Mouse (Mus musculus) C2C12 (cell line): ENCODE measurements around the gene Map3k14. TPM values are rescaled to one million over a fixed set of nuclear protein-coding genes. Genes with fewer than 3 reads are reported as not detected.

Experiments
- H3K27me3 ChIP-seq: one replicate; pipeline ENCODE4 v1.6.1; 2011; ENCODE audit not compliant: control insufficient read depth, insufficient read depth, insufficient read length
- H3K36me3 ChIP-seq: one replicate; pipeline ENCODE4 v1.6.1; 2011; ENCODE audit not compliant: control insufficient read depth, insufficient read depth
- H3K4me3 ChIP-seq: one replicate; pipeline ENCODE4 v1.5.1; 2011; ENCODE audit warnings: mild to moderate bottlenecking, control low read depth; ENCODE audit not compliant: poor library complexity, insufficient read depth, severe bottlenecking
- H3K79me2 ChIP-seq: one replicate; pipeline ENCODE4 v1.6.1; 2011; ENCODE audit not compliant: control insufficient read depth, insufficient read depth
- H3K79me3 ChIP-seq: one replicate; pipeline ENCODE4 v1.6.1; 2011; ENCODE audit warnings: low read depth, control low read depth
- H3ac ChIP-seq: one replicate; pipeline ENCODE3; 2011; ENCODE audit warnings: low read depth; ENCODE audit not compliant: control insufficient read depth, insufficient read length
- CEBPB ChIP-seq: IDR thresholded peaks from one replicate; pipeline ENCODE4 v1.6.1; 2011; ENCODE audit warnings: low read depth, mild to moderate bottlenecking, control low read depth, moderate library complexity
- CTCF ChIP-seq: IDR thresholded peaks from one replicate; pipeline ENCODE4 v1.5.1; 2011; ENCODE audit not compliant: control insufficient read depth, insufficient read depth, insufficient read length
- FOSL1 ChIP-seq: IDR thresholded peaks from one replicate; pipeline ENCODE4 v1.8.0; 2011; ENCODE audit warnings: mild to moderate bottlenecking, low read length; ENCODE audit not compliant: poor library complexity, insufficient read depth, severe bottlenecking
- MAX ChIP-seq: IDR thresholded peaks from one replicate; pipeline ENCODE4 v1.6.1; 2011; ENCODE audit warnings: mild to moderate bottlenecking, control low read depth
- MYOD1 ChIP-seq: IDR thresholded peaks from one replicate; pipeline ENCODE4 v1.6.1; 2011; ENCODE audit warnings: low read depth; ENCODE audit not compliant: control insufficient read depth, insufficient read length
- MYOG ChIP-seq: IDR thresholded peaks from one replicate; pipeline ENCODE4 v1.6.1; 2011; ENCODE audit not compliant: control insufficient read depth, insufficient read length; ENCODE audit errors: extremely low read depth
- USF1 ChIP-seq: IDR thresholded peaks from one replicate; pipeline ENCODE4 v1.6.1; 2011; ENCODE audit warnings: low read depth, mild to moderate bottlenecking, control low read depth, moderate library complexity
- polyA plus RNA-seq: library from polyadenylated mRNA; unstranded; fragments of >200 nt; fragmentation: generic; extraction: Trizol; gene quantifications from one replicate; pipeline ENCODE4 v1.2.1, GENCODE M21; 2012; ENCODE audit warnings: missing spikeins

The Map3k14 gene
- polyA plus RNA-seq, 1 experiment, result 9.7 TPM

GRCm38 (mm10) chr11:103174411-103174832, 92.8 kb downstream of the Map3k14 start:
- H3ac ChIP-seq, result no peak overlapping the region
- peaks cover 8% of the 10 kb centered on the region for H3K79me2 ChIP-seq
- H3K4me3 ChIP-seq, result no peak overlapping the region
- no peaks in the 10 kb centered on the region for H3K79me3 ChIP-seq
- no peaks in the 10 kb centered on the region for H3K36me3 ChIP-seq
- no peak for TF ChIP-seq FOSL1
- no peak for TF ChIP-seq CTCF
- peak; percentile 96 for TF ChIP-seq MAX
- TF ChIP-seq USF1, result no peak
- TF ChIP-seq CEBPB, result peak; percentile 66
- no peak for TF ChIP-seq MYOG
- TF ChIP-seq MYOD1, result peak; percentile 93
- no peaks in the 10 kb centered on the region for H3K27me3 ChIP-seq

- H3K36me3 ChIP-seq, result no peaks in the 10 kb centered on the region
- TF ChIP-seq USF1, result no peak
- TF ChIP-seq CTCF, result no peak
- TF ChIP-seq MYOD1, result no peak
- no peak for TF ChIP-seq FOSL1
- no peak for TF ChIP-seq MYOG
- no peak for TF ChIP-seq MAX
- no peak for TF ChIP-seq CEBPB
- peaks cover 8% of the 10 kb centered on the region for H3K79me2 ChIP-seq
- no peaks in the 10 kb centered on the region for H3K27me3 ChIP-seq
- H3ac ChIP-seq, result no peak overlapping the region
- H3K79me3 ChIP-seq, result no peaks in the 10 kb centered on the region
- no peak overlapping the region for H3K4me3 ChIP-seq
Observed at GRCm38 (mm10) chr11:103173771-103174344, 93.4 kb downstream of the Map3k14 start.

DNA sequence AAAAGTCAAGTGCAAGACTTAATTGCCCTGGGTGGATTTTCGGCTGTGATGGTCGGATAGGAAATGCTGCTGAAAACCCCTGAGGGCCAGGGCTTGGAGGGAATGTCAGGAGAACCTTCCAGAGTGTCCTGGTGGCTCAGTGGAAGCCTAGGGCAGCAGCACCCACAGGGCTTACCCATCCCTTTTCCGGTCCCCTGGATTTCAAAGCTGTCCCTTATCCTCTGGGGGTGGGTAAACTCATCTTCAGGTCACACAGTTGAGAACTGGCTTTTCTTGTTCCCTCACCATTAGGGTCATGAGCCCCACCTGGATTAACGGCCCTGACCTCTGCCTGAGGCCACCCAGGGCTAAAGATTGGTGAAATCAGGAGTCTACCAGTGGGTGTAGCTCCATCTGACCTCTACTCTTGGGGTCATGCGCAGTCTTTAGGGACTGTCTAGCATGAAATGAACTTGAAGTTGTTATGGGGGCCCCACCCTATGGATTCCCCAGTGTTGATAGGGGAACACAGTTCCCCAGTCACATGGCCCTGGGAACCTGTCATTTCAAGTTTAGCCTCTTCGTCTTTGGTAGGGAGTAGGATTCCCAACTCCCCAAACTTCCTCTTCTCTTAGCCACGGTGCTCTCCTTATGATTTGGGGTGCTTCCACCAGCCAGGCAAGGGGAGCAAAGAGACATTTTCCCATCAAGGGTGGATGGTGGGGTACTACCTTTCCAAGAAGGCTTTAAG, 94.1 kb downstream of the Map3k14 start:
- TF ChIP-seq MYOD1, result no peak
- no peak for TF ChIP-seq MYOG
- no peak for TF ChIP-seq FOSL1
- no peak for TF ChIP-seq CEBPB
- no peak for TF ChIP-seq MAX
- Histone ChIP-seq H3K79me3 (no peaks in the 10 kb centered on the region), H3K27me3 (no peaks in the 10 kb centered on the region), H3K36me3 (no peaks in the 10 kb centered on the region), H3K4me3 (no peak overlapping the region), H3K79me2 (peaks cover 8% of the 10 kb centered on the region), H3ac (no peak overlapping the region)

GRCm38 (mm10) chr11:103172392-103173040, 94.8 kb downstream of the Map3k14 start:
- Histone ChIP-seq H3K4me3 (no peak overlapping the region), H3K79me3 (no peaks in the 10 kb centered on the region), H3ac (no peak overlapping the region), H3K36me3 (no peaks in the 10 kb centered on the region), H3K79me2 (peaks cover 6% of the 10 kb centered on the region), H3K27me3 (no peaks in the 10 kb centered on the region)
- TF ChIP-seq MAX (no peak), CEBPB (no peak), MYOD1 (no peak), USF1 (no peak), FOSL1 (no peak), MYOG (no peak), CTCF (no peak)

DNA sequence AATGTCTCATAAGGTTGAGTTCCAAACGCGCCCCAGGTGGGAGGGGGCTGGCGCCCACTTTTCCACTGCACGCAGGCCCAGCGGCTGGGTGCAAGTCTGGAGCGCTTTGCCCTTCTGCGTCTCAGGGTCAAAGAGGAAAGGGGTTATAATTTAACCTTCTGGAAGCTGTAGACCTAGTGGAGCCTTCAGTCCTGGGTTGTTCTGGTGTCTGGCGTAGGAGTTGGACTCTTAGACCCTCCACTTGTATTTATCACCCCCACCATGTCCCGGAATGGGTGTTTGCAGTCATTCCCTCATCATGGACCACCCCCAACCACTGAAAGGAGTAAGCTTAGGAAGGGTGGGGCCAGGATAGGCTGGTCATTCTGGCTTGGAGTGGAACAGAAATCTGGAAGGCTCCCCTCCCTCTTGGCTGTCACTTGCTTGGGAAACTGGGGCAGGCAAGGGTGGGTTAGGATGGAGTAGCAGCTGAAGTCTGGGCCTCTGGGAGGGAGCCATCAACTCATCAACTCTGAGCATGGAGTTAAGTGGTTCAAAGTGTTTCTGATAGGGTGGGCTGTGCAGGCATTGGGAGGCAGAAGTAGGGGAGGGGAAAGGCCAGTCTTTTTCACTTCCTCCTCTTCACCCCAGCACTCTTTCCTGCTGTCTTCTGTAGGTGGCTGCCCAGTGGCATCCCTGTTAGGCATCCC, 95.4 kb downstream of the Map3k14 start:
- Histone ChIP-seq H3K36me3 (no peaks in the 10 kb centered on the region), H3K4me3 (no peak overlapping the region), H3K79me2 (no peaks in the 10 kb centered on the region), H3K27me3 (no peaks in the 10 kb centered on the region), H3ac (no peak overlapping the region), H3K79me3 (no peaks in the 10 kb centered on the region)
- TF ChIP-seq USF1 (no peak), CEBPB (no peak), CTCF (no peak), FOSL1 (no peak), MYOG (no peak), MYOD1 (no peak), MAX (no peak)
